Mouse (Mus musculus): ENCODE results near the gene Postn. TPM values are rescaled to one million over a fixed set of nuclear protein-coding genes. Genes with fewer than 3 reads are reported as not detected.

The Postn gene
- total RNA-seq (2021), result 100 to 1,000 TPM; 688 to 719 TPM

- peak; percentile 77 for DNase-seq
These were observed at the start of gene Postn for GRCm38 (mm10) chr3:54360897-54361296. TSS of gene Postn (plus strand) at chr3:54361109.

DNA sequence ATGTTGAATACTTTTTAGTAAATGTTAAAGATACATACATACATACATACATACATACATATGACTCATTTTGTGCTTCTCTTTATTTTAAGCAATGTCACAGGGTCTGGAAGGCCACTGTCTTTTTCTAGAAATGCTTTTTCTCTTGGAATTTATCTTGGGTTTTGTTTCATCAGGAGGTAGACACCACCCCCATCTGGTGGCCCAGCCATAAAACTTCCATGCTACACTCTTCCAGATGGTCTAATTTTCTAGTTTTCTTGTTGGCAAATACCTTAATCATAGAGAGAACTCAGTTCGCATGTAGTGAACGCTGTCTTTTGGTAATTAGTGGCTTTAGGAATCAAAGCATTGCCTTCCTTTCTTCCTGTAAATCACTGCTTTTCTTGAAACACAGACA is 46.9 kb upstream of the Postn start:
- peak; percentile 22 for DNase-seq

DNA sequence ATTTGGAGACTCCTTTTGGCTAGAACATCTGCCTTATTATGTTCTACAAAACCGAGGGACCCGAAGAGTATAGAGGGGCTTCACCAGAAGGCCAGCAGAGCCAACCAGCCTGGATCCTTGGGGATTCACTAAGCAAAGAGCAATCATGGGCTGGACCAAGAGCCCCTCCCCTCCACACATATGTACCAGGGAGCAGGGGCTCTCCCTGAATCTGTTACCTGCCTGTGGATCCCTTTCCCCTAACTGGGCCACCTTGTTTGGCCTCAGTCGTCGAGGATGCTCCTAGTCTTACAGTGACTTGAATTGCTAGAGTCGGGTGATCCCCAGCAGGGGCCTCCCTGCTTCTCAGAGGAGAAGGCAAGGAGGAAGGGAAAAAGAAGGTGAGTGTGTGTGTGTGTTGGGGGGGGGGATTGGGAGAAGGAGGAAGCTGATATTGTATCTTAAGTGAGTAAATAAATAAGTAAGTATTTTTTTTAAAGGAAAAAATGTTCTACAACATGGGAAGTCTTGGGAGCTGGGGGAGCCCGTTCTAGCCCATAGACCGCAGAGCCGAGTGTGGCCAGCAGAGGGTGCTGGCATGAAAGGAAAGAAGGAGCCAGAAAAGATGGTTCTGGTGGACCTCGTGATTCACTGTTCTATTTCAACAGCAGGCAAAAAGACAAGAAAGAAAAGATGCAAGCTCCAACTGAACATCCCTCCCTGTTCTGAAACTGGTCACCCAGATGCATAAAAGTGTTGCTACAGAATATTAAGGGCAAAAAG is 7.8 kb upstream of the Postn start:
- peak; percentile 86 for DNase-seq

DNA sequence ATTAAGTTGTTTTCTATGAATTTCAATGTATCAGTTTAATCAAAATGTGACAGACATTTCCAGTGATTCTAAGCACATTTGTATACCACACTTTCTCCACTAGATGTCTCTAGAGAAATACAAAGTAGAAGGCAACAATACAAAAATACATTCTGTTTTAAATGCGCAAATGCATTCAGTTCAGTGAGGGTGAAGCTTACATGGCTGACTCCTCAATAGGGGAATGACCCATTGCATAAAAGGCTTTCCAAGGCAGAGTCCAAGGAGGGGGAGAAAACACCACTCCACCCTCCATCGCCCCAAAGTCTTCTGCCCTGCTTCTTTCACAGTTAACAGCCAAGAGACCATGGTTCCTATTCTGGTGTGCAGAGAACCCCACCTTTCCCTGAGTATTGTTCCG is 3.3 kb upstream of the Postn start:
- DNase-seq, result no peak

- peak; percentile 67 for DNase-seq
These were observed 2.3 kb upstream of the Postn start for GRCm38 (mm10) chr3:54358463-54359189.

GRCm38 (mm10) chr3:54361656-54362055 is 747 bp downstream of the Postn start:
- DNase-seq, result no peak

DNA sequence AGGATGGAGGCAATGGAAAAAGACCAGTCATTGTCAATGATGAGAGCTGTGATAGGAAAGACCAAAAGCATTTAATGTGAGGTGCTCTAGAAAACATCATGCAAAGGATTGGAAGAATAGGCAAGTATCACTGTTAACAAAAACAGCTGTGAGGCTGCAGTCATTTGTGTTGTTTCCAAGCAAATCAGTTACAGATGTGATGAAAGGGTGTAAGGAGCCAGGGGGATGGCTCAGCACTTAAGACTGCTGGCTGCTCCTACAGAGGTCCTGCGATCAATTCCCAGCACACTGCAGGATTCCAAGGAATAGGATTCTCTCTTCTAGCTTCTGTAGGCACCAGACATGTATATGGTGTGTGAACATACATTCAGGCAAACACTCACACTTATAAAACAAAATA is 10.1 kb downstream of the Postn start:
- no peak for DNase-seq

DNA sequence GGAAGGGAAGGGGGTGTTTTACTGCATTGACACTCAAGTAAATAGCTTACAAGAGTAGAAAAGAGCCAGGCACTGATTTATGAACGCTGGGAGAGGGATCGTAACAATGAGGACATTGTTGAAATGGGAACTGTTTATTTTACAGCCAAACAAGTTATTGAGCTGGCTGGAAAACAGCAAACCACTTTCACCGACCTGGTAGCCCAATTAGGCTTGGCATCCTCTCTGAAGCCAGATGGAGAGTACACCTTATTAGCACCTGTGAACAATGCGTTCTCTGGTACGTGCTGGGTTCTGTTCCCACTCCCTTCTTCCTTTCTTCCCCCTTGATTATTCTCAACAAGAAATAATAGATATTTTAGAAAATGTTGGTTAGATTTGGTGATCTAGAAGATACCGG is 11.7 kb downstream of the Postn start:
- no peak for DNase-seq

DNA sequence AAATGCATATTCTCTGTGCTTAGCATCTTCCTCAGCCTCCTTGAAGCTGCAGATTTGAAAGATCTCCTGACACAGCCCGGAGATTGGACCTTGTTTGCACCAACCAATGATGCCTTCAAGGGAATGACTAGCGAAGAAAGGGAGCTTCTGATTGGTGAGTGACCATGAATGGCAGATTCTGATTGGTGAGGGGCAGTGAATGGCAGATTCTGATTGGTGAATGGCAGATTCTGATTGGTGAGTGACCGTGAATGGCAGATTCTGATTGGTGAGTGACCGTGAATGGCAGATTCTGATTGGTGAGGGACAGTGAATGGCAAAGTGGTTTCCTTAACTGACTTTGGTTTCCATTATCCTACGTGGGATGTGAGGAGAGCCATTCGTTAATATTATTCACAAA is 15.1 kb downstream of the Postn start:
- DNase-seq, result no peak

- no peak for DNase-seq
These were observed 16.7 kb downstream of the Postn start for GRCm38 (mm10) chr3:54377647-54378046.

- DNase-seq, result no peak
These were observed 17.2 kb downstream of the Postn start for GRCm38 (mm10) chr3:54378135-54378534.

DNA sequence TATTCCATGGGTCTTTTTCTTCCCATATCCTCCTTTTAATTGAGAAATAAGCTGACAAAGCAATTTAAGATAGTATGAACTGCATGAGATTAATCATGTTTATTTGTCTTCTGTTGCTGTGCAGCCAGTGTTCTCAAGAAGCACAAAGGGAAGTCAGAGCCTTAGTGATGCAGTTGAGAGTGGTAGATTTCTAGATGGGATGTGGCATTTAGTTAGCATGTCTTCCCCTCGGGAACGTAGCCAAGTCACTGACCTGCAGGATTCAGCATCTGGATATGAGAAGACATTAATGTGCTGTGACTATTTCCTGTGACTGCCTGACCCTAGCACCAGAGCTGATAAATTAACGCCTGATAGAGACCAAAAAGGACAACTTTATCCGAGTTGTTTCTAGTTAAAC is 19.1 kb downstream of the Postn start:
- no peak for DNase-seq

GRCm38 (mm10) chr3:54399321-54399720 is 38.4 kb downstream of the Postn start:
- no peak for DNase-seq

DNA sequence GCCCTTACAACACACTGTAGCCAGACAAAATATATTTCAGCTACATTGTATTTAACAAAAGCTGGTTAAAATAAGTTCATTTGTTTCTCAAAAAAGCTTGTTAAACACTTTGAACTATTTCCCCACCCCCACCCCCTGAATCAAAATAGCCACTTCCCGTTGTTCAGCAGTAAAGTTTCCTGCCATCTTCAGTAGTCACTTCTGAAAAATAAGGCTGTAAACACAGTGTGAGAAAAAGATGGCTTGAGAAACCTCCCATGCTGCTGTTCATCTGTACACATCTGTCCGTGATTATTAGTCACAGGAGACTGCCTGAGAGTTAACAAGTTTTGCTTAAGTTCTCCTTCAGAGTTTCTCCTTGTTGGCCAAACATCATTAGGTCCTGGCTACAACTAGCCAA is 39.0 kb downstream of the Postn start:
- no peak for DNase-seq

DNA sequence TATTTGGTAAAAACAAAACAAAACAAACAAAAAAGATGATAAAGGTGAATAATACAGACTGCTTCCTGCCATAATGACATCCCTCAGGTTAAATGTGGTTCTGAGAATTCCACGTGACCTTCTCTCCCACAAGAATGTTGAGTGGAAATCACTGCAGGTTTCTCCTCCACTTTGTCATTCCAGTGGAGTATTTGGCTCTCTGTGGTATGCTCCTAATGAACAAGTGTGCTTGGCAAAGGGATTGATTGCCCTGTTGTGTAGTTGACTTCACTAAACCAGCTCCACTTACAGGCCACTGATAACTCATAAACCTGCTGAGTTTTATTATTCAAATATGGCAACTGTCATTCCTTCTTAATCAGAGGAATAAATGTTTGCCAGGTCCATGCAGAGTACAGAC is 39.7 kb downstream of the Postn start:
- no peak for DNase-seq

- DNase-seq, result no peak
These were observed 40.8 kb downstream of the Postn start for GRCm38 (mm10) chr3:54401706-54402105.

DNA sequence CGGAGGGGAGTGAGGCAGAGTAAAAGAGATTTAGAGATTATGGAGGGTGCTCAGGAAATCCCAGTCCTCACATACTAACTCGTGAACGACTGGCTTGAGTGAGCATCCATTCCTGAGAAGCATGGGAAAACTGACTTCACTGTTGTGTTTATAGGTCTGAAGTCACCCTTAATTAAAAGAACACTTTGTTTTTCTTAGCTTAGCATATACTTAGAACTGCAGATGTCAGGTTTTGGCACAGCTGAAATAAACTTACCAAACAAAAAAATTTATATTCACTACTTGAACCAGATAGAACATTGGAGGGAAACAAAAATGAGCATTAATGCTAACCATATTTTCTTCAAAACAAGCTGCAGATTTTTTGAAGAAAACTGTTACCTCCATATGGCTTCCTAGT is 42.9 kb downstream of the Postn start:
- no peak for DNase-seq

- no peak for DNase-seq
These were observed 45.7 kb downstream of the Postn start for GRCm38 (mm10) chr3:54406567-54406966.

DNA sequence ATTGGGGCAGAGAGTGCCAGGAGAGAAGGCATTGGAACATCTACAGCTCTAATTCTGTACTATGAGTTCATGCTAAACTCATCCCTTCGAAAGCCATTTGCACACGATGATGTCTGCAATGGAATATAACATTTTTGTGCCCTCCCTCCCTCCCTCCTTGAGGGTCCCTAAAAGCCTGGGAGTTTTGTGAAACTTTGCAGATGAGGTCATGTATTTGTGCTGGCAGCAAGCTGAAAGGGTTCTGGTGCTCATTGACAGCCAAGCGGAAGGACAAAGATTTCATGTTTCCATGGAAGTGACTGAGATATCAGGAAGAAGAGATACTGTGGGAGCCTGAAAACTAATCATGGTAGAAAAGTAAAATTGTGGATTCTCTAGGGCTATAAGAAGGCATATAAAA is 50.1 kb downstream of the Postn start:
- DNase-seq, result peak; percentile 49

GRCm38 (mm10) chr3:54412885-54413583 is 52.1 kb downstream of the Postn start:
- no peak for DNase-seq

DNA sequence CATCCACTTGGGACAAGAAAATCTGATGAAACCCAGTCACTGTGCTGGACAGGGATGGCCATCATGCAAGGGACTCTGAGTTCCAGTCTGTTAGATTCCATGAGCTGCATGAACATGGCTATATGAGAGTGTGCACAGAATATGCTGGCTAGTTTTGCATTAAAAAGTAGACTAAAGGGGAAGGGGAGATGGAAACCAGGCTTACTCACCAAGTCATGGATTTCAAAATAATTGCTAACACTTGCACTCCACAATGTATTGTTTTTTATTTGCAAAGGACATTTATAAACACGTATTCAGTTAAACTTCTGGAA is 52.6 kb downstream of the Postn start:
- no peak for DNase-seq

DNA sequence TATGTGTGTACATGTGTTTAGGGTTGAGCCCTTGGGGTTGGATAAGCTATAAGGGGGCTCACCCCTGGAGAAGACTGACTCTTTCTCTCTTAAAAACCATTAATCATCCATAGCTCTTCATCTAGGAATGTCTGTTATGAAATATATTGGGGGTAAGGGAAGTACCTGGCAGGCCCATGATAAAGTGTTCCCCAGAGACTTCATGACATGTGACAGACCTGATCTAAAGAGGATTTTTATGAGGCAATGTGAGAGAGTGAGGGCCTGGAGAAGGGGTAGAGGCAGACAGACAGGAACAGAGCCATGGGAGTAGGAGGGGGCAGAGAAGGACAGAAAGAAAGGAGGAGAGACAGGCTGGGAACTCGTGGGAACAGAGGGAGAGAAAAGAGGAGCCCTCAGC is 53.5 kb downstream of the Postn start:
- DNase-seq, result no peak

- no peak for DNase-seq
These were observed 57.0 kb downstream of the Postn start for GRCm38 (mm10) chr3:54417833-54418386.
